Comparison of ENCODE assay signal across 8 mouse cellular contexts in the genomic region with DNA sequence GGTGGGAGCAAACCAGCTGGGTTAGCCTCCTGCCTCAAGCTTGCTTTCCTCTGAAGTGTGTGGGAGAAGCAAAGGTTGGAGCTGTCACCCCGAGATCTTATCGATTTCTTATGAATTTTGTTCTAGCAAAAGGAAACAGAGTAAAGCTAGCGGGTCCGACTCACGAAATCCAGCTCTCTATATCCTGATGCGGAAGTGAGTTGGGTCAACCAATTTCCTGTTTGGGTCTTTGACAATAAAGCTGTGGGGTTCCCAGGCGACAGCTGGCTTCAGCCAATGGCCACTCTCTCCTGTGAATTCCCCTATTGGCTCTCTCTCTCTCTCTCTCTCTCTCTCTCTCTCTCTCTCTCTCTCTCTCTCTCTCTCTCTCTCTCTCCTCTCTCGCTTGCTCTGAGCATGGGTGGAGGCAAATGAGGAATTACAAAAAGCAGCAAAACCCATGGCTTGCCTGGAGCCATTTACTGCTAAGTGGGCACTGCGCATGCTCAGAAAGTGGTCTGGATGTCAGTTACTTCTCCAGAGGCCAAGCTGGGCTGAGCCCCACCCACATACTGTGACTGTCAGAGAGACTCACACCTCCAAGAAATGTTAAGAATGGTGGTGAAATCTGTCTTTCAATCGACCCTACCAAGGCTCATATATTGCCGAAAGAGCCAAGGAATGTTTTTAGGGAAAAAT.
DNase-seq lines count a peak whose midpoint lies in the region; ATAC-seq and TF ChIP-seq lines count a peak whose summit lies in the region.

No protein-coding gene starts in this region.

- peak overlapping the region; percentile 81 for H3K27ac ChIP-seq in hindbrain, embryonic 10.5 days
- H3K27ac ChIP-seq in hindbrain, embryonic 16.5 days (ENCODE audit: low read depth, low read length), result no peak overlapping the region
- H3K27ac ChIP-seq in MEL (ENCODE audit: control insufficient read depth, low read depth, low read length), result peak overlapping the region; percentile 26
- H3K27ac ChIP-seq in hindbrain, postnatal 0 days, result no peak overlapping the region

- H3K36me3 ChIP-seq in hindbrain, embryonic 10.5 days, result no peaks in the 10 kb centered on the region
- no peaks in the 10 kb centered on the region for H3K36me3 ChIP-seq in hindbrain, embryonic 16.5 days (ENCODE audit: control insufficient read depth, insufficient read depth, low read length)
- peaks cover 0 to 2% of the 10 kb centered on the region in 2 experiments; a peak in 1 of 4 replicates for H3K36me3 ChIP-seq in MEL (ENCODE audit: control insufficient read depth in 1 of 2, insufficient read depth in 2 of 2, low read length in 2 of 2)
- no peaks in the 10 kb centered on the region for H3K36me3 ChIP-seq in hindbrain, postnatal 0 days (ENCODE audit: insufficient read depth, low read length)

- no peak overlapping the region for H3K9ac ChIP-seq in hindbrain, embryonic 16.5 days (ENCODE audit: low read depth, low read length)
- H3K9ac ChIP-seq in MEL (ENCODE audit: control insufficient read depth, low read depth, low read length, poor library complexity, severe bottlenecking), result peak overlapping the region; percentile 31
- H3K9ac ChIP-seq in hindbrain, postnatal 0 days (replicated peaks; ENCODE audit: low read length), result no peak overlapping the region

- no peak for ATAC-seq in hindbrain, embryonic 16.5 days
- 0 out of 2 replicates have a peak, but pooled peaks have one; percentile 33 for ATAC-seq in hindbrain, postnatal 0 days

- no peak overlapping the region for H3K4me2 ChIP-seq in hindbrain, embryonic 16.5 days (ENCODE audit: low read length)
- no peak overlapping the region for H3K4me2 ChIP-seq in hindbrain, postnatal 0 days (ENCODE audit: low read depth, low read length)

- no peak for TF ChIP-seq EP300 in MEL (IDR thresholded peaks at IDR 0.05; ENCODE audit: low read depth in 1 of 2, low read length in 2 of 2)

- no peak for DNase-seq in hindbrain, embryonic 10.5 days (ENCODE audit: low spot score)
- DNase-seq in MEL (ENCODE audit: low read depth, low spot score), result peak; percentile 80
- DNase-seq in hindbrain, postnatal 0 days (ENCODE audit: low spot score), result peak; percentile 41
- peak; percentile 66 for DNase-seq in lung, postnatal 25 days (ENCODE audit: low spot score)
- peak; percentile 72 for DNase-seq in thymus, postnatal 4 days
- DNase-seq in urinary bladder, postnatal 25 days (ENCODE audit: low spot score), result no peak
- no peak for DNase-seq in cerebellum, postnatal 36 days

- no peak overlapping the region for H3K4me3 ChIP-seq in hindbrain, embryonic 10.5 days
- H3K4me3 ChIP-seq in hindbrain, embryonic 16.5 days (ENCODE audit: low read length), result no peak overlapping the region
- peak overlapping the region; percentile 32 to 47 for H3K4me3 ChIP-seq in MEL (ENCODE audit: control insufficient read depth in 1 of 2, insufficient read depth in 1 of 2, low read depth in 2 of 2, low read length in 2 of 2)
- no peak overlapping the region for H3K4me3 ChIP-seq in hindbrain, postnatal 0 days (ENCODE audit: low read length)

- no peaks in the 10 kb centered on the region for H3K79me2 ChIP-seq in MEL (ENCODE audit: control insufficient read depth, insufficient read depth, low read length, poor library complexity)

- H3K4me1 ChIP-seq in hindbrain, embryonic 10.5 days (replicated peaks), result peaks cover 61% of the 10 kb centered on the region
- H3K4me1 ChIP-seq in hindbrain, embryonic 16.5 days (ENCODE audit: control insufficient read depth, insufficient read depth, low read depth, low read length), result peaks cover 6% of the 10 kb centered on the region
- H3K4me1 ChIP-seq in MEL (ENCODE audit: control insufficient read depth in 1 of 2, insufficient read depth in 2 of 2, low read length in 2 of 2), result peaks cover 0 to 4% of the 10 kb centered on the region in 2 experiments; a peak in 1 of 4 replicates
- H3K4me1 ChIP-seq in hindbrain, postnatal 0 days (ENCODE audit: insufficient read depth, low read length), result peaks cover 9% of the 10 kb centered on the region; the same call in 1 of the 2 replicates

- no peak for TF ChIP-seq RAD21 in MEL (IDR thresholded peaks at IDR 0.05; ENCODE audit: low read depth, low read length)

- TF ChIP-seq CTCF in MEL (IDR thresholded peaks at IDR 0.05 in 2 of 3, conservative IDR thresholded peaks at IDR 0.05 in 1 of 3; ENCODE audit: control insufficient read depth in 1 of 3, insufficient read depth in 1 of 3, low read depth in 2 of 3, low read length in 3 of 3, poor library complexity in 1 of 3, severe bottlenecking in 1 of 3), result no peak
- no peak for TF ChIP-seq CTCF in hindbrain, postnatal 0 days (IDR thresholded peaks at IDR 0.05; ENCODE audit: low read depth)

- TF ChIP-seq POLR2A in MEL (IDR thresholded peaks at IDR 0.05; ENCODE audit: control insufficient read depth in 1 of 2, insufficient read depth in 1 of 2, low read depth in 1 of 2, low read length in 2 of 2, poor library complexity in 1 of 2), result 0 out of 4 replicates have a peak, but pooled peaks have one; percentile 20 to 27

- peaks cover 8% of the 10 kb centered on the region; the same call in 1 of the 2 replicates for H3K27me3 ChIP-seq in hindbrain, embryonic 10.5 days (ENCODE audit: insufficient read depth, poor library complexity, severe bottlenecking)
- no peaks in the 10 kb centered on the region for H3K27me3 ChIP-seq in hindbrain, embryonic 16.5 days (replicated peaks; ENCODE audit: control insufficient read depth, insufficient read depth, low read length)
- no peaks in the 10 kb centered on the region for H3K27me3 ChIP-seq in MEL (ENCODE audit: control insufficient read depth in 1 of 2, insufficient read depth in 2 of 2, low read length in 2 of 2)
- H3K27me3 ChIP-seq in hindbrain, postnatal 0 days (ENCODE audit: insufficient read depth, low read length), result no peaks in the 10 kb centered on the region

- 65% methylated on average over 11 of the region's 11 CpGs for WGBS in hindbrain, embryonic 10.5 days
- WGBS in hindbrain, embryonic 16.5 days, result 56% methylated on average over 11 of the region's 11 CpGs
- 56% methylated on average over 11 of the region's 11 CpGs for WGBS in hindbrain, postnatal 0 days

- H3K9me3 ChIP-seq in hindbrain, embryonic 10.5 days, result no peaks in the 10 kb centered on the region
- H3K9me3 ChIP-seq in hindbrain, embryonic 16.5 days (ENCODE audit: control insufficient read depth, low read length), result no peaks in the 10 kb centered on the region
- no peaks in the 10 kb centered on the region for H3K9me3 ChIP-seq in MEL (replicated peaks; ENCODE audit: insufficient read depth, low read length)
- no peaks in the 10 kb centered on the region for H3K9me3 ChIP-seq in hindbrain, postnatal 0 days (ENCODE audit: low read length)

TF ChIP-seq in MEL, 35 proteins besides CTCF, POLR2A, EP300 and RAD21:
- TF ChIP-seq SIN3A (IDR thresholded peaks at IDR 0.05; ENCODE audit: low read length) (peak; percentile 74), ELF1 (IDR thresholded peaks at IDR 0.05; ENCODE audit: low read depth, low read length) (peak; percentile 57), RCOR1 (IDR thresholded peaks at IDR 0.05; ENCODE audit: low read depth, low read length) (no peak), NELFE (IDR thresholded peaks at IDR 0.05; ENCODE audit: low read depth, low read length) (peak; percentile 23; the same call in 1 of the 2 replicates), TBP (IDR thresholded peaks at IDR 0.05; ENCODE audit: low read depth, low read length) (0 out of 2 replicates have a peak, but pooled peaks have one; percentile 24), MYC (IDR thresholded peaks at IDR 0.05; ENCODE audit: low read depth, low read length) (no peak), HCFC1 (IDR thresholded peaks at IDR 0.05; ENCODE audit: low read depth, low read length) (0 out of 2 replicates have a peak, but pooled peaks have one; percentile 43), NRF1 (IDR thresholded peaks at IDR 0.05; ENCODE audit: insufficient read depth, low read depth, low read length, poor library complexity, severe bottlenecking) (peak; percentile 76), JUND (IDR thresholded peaks at IDR 0.05; ENCODE audit: low read depth, low read length) (peak; percentile 96; the same call in 1 of the 2 replicates), MXI1 (IDR thresholded peaks at IDR 0.05; ENCODE audit: low read depth, low read length) (no peak), MAFK (IDR thresholded peaks at IDR 0.05; ENCODE audit: borderline replicate concordance, low read depth, low read length) (no peak)
TF ChIP-seq in MEL: peak in this region for 7.

Comparison
In these comparisons a context has a peak if more than half of its experiments do, and no peak if none do; other contexts are left out.
1. DNase-seq: peak in MEL (single experiment), hindbrain, postnatal 0 days (single experiment), lung, postnatal 25 days (single experiment) and thymus, postnatal 4 days (single experiment); none in hindbrain, embryonic 10.5 days (single experiment), urinary bladder, postnatal 25 days (single experiment) and cerebellum, postnatal 36 days (0 of 2).
2. H3K27ac ChIP-seq: peak in hindbrain, embryonic 10.5 days (single experiment) and MEL (single experiment); none in hindbrain, embryonic 16.5 days (single experiment) and hindbrain, postnatal 0 days (single experiment).
3. H3K4me3 ChIP-seq: peak in MEL (2 of 2); none in hindbrain, embryonic 10.5 days (single experiment), hindbrain, embryonic 16.5 days (single experiment) and hindbrain, postnatal 0 days (single experiment).